Mouse (Mus musculus) A20 (cell line): ENCODE data around the gene Sf3b1.

Experiments
- DNase-seq: peaks from one replicate; pipeline ENCODE4 v3.0.0-alpha.2; 2011; ENCODE audit warnings: low read depth, low spot score

Gene Sf3b1

GRCm38 (mm10) chr1:55028512-55029249, 1.4 kb upstream of the Sf3b1 start:
- peak; percentile 90 for DNase-seq

GRCm38 (mm10) chr1:55027966-55028365, 685 bp upstream of the Sf3b1 start:
- DNase-seq, result peak; percentile 55

DNA sequence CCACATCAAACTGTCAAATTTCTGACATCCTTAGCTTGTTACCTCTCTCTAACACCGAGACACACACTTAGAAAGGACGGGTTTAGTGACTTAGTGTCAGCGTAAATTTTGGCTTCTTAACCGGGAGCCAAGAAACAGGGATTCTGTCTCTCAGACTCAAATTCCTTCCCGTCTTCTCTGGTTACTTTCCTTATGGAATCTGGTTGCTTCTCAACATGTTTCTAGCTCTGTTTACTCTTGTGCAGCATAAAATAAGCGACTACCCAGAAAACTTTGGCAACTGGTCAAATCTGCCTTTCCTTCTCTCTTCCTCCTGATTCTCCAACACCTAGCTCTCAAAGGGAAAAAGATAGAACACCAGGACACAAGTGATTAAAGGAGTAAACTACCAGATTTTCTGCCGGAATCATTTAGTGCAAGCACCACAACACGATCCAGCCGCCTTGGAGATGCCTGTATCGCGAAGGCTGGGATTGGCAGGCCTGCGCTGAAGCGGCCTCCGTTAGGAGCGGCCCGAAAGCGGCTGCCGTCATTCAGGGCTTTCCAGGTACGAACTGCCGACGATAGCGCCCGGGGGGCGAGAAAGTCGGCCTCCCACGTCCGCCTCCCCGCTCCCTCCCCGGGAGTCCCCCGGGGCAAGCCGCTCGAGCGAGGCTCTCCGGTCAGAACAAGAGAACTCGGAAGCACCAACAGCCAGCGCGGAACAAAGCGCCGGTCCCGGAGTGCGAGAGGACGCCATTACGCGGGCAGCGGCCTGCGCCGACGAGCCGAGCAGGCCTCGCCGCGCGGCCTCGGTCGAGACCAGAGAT, 633 bp downstream of the Sf3b1 start:
- no peak for DNase-seq

DNA sequence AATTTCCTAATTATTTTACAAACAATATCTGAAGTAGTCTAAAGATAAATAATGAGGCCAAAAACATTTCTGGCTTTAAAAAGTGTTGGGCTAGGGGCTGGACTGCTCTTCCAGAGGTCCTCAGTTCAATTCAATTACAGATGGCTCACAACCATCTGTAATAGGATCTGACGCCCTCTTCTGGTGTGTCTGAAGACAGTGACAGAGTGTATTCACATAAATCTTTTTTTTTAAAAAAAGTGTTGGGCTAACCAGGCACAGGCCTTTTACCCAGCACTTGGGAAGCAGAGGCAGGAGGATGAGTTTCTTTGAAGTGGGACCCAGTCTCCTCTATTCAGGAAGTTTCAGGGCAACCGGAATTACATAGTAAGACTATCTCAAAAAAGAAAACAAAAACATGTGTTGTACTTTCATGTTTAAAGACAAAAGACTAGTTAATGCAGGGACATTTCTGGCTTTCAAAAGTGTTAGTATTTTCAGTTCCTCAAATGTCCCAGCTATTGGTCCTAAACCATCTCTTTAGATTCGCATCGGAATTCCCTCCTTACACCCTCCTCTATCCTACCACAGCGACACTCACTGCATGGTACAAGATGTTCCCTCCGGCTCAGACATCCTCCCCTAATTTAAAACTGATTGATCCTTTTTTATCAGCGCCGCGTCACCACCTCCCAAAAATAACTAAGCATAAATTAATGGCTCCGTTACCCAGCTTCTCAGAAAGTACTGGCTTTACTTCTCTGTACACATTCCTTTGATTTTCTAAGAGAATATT, 1.4 kb downstream of the Sf3b1 start:
- peak; percentile 71 for DNase-seq

- no peak for DNase-seq
Measured at GRCm38 (mm10) chr1:55021907-55022306, 5.4 kb downstream of the Sf3b1 start.

DNA sequence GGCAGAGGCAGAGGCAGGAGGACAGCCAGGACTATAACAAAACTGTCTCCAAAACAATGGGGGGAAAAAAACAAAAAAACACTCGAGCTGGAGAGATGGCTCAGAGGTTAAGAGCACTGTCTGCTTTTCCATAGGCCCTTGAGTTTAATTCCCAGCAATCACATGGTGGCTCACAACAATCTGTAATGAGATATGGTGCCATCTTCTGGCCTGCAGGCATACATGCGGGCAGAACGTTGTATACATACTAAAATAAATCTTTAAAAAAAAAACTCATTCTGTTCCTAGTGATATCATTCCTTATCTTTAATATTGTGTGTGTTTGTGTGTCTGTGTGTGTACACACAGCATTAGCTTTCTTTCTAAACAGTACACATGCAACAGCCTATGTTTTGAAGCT, 14.8 kb downstream of the Sf3b1 start:
- peak; percentile 13 for DNase-seq

DNA sequence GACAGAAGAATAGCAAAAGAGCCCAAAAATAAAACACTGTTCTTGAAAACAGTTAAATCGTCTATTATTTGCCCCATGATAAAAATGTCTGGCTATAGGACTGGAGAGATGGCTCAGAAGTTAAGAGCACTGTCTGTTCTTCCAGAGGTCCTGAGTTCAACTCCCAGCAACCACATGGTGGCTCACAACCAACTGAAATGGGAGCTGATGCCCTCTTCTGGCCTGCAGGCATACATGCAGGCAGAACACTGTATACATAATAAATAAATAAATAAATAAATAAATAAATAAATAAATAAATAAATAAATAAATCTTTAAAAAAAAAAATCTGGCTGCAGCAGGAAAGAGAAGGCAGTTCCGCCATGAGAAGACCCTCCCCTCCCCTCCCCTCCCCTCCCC, 19.0 kb downstream of the Sf3b1 start:
- peak; percentile 33 for DNase-seq

DNA sequence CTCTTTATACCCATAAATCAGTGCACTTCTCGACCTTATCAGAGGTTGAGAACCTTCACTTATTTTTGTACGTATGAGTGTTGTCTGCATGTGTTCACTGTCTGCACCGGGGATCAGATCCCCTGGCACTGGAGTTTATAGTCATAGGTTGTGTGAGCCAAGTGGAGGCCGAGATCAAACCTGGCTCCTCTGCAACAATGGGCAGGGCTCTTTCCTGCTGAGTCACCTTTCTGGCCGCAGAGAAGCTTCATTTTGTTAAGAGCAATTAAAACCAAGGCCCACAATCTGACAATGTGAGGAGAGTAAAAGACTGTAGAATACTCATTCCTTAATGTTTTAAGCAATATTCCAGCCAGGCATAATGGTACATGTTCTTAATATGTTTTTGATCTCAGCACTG, 33.7 kb downstream of the Sf3b1 start:
- DNase-seq, result no peak

- no peak for DNase-seq
Measured at GRCm38 (mm10) chr1:54986248-54986647, 41.0 kb downstream of the Sf3b1 start.

GRCm38 (mm10) chr1:54985831-54986230, 41.5 kb downstream of the Sf3b1 start:
- DNase-seq, result no peak

GRCm38 (mm10) chr1:54984154-54984553, 43.1 kb downstream of the Sf3b1 start:
- DNase-seq, result no peak

GRCm38 (mm10) chr1:54983339-54983738, 43.9 kb downstream of the Sf3b1 start:
- DNase-seq, result peak; percentile 19

DNA sequence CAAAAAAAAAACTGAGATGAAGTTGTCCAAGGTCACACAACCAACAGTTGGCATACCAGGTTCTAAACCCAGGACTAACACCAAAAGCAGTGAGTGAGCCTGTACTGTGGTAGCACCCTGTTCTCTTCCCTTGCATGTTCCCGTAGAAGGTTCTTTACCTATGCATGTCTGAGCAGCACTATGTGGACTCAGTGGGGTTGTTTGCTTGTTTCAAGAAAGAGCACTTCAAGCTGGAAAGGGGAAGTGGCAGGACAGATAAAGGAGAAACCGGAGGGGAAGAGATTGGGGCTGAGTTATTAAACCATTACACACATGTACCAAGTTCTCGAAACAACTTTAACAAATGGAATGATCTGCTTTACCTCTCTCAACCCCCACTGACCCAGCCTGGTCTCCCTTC, 44.6 kb downstream of the Sf3b1 start:
- DNase-seq, result peak; percentile 17

- DNase-seq, result peak; percentile 44
Measured at GRCm38 (mm10) chr1:54979226-54979984, 47.9 kb downstream of the Sf3b1 start.

DNA sequence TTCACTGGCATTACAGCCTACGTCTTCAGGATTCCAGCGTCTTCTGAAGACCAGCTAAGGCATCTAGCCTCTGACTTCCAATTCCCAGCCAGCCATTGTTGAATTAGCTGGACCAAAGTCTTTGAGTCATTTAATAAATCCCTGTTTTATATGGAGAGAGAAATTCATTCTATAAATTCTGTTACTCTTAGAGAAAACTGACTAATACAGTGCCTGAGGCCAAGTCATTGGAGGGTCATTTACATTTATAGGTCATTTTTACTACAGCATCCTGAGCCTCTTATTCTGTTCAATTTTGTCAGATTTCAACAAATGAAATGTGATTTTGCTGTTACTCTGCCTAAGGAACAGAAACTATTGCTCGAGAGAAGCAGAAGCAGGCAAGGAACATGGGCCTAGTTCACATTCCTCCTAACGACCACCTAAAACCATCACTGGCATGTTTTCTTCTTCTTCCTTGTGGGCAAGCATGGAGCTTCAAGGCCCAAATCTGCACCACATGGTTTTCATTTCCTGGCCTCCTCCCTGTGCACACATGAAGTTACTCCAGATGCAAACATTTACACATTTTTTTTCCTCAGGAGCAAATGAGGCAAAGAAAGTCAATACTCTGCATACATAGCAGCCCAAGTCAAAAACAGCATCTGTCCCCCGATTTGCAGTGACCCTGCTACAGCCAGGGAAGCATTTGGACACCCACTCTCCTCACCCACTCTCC, 55.4 kb downstream of the Sf3b1 start:
- DNase-seq, result no peak

GRCm38 (mm10) chr1:54966858-54967257, 60.4 kb downstream of the Sf3b1 start:
- no peak for DNase-seq

- DNase-seq, result no peak
Measured at GRCm38 (mm10) chr1:54965159-54965995, 61.9 kb downstream of the Sf3b1 start.

- DNase-seq, result no peak
Measured at GRCm38 (mm10) chr1:54961724-54962123, 65.6 kb downstream of the Sf3b1 start.

DNA sequence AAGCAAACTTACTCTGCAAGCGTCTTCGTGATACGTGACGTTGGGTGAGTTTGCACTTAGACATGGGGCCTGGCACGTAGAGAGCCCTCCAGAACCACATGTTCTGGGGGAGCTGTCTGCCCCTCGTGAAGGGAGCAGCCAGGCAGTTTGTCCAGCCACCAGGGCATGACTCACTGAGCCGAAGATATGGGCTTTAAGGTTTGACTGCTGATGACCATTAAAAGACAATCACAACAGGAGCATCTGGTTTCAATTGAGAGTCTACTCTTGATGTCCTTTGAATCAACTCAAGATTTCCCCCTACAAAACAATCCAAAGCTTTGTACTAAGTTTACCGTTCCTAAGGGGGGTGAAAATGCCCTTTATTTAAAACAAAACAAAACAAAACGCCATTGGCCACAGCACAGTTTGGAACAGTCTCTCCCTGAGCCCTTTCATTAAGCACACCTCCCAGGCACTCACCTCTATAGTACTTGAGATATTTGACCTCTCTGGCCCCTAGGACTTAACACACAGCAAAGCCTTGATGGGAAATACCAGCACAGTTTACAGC, 66.6 kb downstream of the Sf3b1 start:
- DNase-seq, result no peak

DNA sequence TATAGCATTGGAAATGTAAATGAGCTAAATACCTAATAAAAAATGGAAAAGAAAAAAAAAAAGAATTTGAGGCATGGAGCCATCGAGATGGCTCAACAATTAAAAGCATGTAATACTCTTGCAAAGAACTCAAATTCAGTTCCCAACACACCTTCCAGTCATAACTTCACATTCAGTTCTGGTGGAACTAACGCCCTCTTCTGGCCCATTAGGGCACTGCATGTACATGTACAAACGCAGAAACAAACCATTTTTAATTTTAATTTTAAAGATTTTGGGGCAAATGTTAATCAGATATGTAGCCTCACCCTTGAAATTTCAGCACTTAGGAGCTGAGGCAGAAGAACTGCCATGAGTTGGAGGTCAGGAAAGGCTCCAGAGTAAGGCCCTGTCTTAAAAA, 68.8 kb downstream of the Sf3b1 start:
- peak; percentile 24 for DNase-seq
